Mouse (Mus musculus) retina, adult 2 months (tissue): ENCODE results near the gene Mex3b.

ENCODE experiments used
- DNase-seq: peaks from one replicate; pipeline ENCODE4 v3.0.0-alpha.2; 2012; ENCODE audit warnings: low read depth, low spot score

Gene Mex3b

DNA sequence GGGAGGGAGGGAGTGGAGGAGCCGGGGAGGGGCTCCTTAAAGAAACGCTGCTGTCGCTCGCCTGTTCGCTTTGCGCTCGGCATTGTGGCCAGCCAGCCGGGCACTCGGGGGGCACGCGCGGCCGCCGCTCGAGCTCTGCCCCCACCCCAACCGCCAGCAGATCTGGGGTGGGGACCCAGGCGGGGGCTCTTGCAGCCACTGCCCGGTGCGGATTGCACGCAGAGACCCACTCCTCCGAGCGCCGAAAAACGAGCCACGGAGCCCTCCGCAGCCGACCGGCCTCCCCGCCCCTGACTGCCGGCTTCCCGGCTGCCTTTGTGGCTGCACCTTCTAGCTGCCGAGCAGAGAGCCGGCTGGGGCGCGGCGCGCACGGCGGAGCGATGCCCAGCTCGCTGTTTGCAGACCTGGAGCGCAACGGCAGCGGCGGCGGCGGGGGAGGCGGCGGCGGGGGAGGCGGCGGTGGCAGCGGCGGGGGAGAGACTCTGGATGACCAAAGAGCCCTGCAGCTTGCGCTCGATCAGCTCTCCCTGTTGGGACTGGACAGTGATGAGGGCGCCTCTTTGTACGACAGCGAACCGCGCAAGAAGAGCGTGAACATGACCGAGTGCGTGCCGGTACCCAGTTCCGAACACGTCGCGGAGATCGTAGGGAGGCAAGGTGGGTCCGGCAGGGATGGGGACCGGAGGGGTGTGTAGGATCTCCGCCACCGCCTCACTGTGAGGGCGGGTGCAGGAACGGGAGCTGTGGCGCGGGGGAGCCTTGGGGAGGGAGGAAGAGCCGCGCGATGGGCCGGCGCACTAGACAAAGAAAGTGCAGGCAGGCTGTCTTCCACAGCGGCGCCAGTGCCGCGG lies at the start of gene Mex3b:
Gene Mex3b, plus strand, starts transcription at position 63 of the 851 bp plus-strand sequence.
- DNase-seq, result no peak

DNA sequence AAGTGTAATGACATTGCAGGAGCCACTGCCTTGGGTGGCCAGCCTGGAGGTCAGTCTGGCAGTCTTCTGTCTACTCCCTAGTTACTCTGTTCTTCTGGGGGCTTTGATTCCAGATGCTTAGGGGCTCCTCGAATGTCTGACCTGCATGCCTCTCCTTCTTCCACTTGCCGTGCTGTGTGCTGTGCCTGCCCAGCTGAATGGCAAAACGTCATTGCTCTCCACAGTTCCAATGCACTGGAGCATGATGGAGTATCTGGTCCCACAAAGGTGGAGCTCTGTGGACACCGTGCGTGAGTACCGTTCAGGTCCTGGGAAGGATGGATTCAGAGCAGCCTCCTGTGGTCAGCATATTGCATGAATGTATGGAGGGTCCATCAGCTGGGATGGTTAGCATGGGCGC lies 47.6 kb upstream of the Mex3b start:
- no peak for DNase-seq

DNA sequence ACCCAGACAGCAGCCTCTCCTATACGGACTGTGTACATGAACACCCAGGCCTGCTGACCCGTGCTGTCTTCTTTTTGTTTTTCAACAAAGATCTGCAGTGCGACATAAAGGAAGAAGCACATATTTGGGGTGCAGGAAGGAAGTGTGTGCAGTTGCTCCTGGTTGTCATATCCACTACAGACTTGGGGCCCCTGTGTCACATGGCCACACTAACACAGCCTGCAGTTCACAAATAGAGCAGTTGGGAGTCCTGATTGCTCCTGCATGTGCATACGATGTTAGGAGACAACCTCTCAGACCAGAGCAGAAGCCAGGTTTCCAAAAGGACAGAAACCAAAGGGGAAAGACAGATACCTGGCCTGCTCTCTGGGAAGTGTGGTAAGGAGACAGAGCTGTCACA lies 46.5 kb upstream of the Mex3b start:
- DNase-seq, result no peak

DNA sequence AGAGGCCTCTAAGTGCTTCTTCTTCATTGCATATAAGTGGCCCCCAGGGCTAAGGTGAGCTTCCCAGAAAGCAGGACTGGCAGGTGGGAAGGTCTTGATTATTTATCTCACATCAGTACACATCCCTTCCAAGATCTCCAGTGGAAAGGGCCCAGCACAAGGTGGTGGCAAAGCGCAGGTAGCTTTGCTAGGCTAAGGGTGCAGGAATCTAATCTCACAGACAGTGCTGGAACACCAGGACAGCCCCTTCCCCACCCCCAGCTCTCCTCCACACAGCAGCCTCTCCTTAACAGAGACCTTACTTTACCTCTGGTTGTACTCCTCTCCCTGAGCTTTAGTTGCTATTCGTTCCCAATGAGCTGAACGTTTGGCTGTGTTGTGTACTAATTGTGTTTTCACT lies 45.6 kb upstream of the Mex3b start:
- DNase-seq, result no peak

DNA sequence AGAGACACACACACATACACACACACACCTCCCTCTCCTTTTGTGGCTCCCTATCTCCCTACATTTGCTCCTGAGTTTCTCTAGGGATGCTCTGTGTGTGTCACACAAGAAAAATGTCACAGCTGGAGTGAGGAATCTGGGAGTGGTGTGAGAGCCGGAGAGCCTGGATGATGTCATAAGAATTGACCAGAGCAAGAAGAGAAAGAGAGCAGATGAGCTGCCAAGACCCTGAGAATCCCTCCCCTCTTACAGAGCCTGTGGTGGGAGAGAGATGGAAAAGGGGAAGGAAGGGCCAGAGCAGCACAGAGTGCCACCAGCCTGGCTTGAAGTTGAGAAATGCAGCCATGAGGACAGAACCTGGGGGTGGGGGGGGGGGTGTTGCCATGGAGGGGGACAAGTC lies 44.6 kb upstream of the Mex3b start:
- DNase-seq, result no peak

DNA sequence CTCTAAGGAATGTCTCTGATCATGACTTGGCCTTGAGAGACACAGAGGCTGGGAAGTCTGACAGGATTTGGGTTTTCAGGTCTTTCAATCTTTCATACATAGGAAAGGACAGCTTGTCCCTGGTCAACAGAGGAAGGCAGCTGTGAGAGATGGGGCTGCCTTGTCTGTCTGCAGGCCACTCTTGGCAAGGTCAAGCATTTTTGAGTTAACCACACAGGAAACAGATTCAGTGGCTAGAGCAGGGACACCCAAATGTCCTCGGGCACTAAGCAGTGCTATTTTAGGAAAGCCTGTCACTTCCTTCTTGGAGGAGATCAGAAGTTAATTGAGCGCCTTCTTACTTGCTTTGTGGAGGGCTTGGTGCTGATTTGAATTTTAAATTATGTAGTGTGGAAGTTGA lies 38.9 kb upstream of the Mex3b start:
- no peak for DNase-seq

DNA sequence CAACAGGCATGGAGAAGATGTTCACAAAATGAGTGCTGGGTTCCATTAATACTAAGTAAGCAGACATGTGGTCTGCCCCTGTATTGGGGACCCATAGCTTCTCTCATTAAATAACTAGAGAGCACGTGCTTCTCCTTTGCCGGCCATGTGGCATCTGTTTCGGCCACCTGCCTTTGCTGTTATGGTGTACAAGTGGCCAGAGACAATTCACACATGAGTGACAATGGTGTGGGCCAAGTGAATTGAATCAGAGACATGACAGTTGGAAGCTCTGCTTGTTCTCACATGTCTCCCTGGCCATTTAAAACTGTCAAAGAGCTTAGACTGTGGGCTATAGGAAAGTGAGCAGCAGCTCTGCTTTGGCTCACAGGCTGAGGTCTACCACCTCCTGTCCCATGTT lies 37.6 kb upstream of the Mex3b start:
- DNase-seq, result no peak

DNA sequence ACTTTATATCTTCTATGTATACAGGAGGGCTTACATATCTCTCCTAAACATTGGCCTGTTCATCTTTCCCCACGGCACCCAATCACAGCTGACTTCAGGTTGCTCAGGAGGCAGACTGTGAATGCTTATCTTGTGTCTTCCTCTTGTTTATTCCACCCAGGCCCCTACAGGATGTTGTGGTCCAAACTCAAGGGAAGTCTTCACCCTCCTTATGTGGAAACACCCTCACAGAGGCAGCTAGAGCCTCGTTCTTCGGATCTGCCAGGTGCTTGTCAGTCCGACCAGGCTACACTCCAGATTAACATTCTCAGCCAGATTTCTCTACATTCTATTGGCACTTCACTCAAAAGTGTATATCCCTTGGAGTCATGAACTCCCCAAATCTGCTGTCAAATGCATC lies 32.7 kb upstream of the Mex3b start:
- no peak for DNase-seq

DNA sequence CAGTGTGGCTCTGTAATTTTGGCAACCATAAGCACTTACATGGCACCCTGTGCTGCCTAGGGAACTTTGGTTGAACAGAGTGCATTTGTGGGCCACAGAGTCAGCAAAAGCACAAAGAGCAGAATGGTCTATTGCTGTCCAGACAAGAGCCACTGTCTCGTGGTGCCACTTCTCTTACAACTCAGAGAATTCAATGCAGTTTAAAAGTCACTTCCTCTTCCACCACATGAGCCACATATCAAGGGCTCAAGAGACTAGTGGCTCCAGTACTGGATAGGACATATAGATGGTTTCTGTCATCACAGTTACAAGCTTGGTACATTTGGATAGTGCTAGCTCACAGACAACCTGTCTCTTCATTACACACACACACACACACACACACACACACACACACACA lies 28.7 kb upstream of the Mex3b start:
- DNase-seq, result no peak

DNA sequence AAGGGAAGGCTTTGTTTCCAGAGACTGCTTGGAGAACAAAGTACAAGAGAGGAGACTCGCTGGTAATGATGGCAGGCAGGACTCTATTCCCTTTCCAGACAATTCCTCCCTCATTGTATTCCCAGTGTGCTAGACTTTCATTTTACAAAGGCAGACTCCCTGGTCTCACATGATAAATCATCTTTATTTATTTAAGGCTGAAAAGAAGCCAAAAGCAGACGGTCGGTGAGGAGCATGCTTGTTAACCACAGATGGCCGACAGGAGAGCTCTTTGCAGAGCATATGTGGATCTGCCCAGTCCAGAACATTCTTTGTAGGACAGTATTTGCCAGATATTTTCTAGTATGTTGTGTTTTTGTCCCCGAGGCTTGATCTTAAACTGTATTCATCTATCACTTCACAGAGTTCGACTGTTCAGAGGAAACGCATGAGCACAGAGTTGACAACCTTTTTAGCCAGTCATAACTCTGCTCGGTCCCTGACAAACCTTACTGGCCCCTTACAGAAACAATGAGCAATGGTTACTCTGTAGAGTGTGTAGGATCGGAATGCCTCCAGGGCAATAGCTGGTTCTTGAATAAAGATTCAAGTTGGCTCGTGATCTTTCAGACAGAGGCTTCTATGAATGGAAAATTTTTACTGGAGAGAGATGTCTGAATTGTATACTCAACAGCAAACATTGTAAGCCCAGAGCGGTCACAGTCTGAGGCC lies 28.0 kb upstream of the Mex3b start:
- no peak for DNase-seq

DNA sequence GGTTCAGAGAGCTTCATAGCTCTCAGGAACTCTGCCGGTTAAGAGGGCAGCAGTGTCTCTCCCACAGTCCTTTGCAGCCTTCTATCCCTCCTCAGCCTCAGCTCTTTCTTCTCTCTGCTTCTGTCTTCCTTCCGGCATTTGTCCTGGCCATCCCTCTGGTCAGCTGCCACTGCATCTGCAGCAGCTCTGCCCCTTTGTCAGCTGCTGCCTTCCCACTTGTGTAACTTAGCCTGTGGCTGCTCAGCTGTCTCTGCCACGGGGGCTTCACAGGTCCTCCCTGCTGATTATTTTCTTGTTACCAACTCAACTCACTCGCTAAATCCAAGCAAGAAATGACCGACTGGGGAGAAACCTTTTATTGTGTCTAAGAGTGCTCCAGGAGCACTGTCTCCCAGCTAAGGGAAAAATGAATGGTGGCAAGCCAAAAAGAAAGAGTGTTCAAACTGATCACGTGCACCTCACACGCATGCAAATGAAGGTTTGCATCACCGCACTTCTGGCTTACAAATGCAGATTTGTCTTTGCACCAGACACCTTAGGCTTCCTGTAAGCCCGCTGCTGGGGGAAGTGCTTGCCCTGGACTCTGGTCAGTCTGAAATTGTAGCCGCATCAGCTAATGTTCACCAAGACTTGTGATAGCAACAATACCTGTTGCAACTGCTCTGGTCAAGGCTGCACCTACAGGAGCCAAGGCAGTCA lies 24.8 kb upstream of the Mex3b start:
- DNase-seq, result no peak

DNA sequence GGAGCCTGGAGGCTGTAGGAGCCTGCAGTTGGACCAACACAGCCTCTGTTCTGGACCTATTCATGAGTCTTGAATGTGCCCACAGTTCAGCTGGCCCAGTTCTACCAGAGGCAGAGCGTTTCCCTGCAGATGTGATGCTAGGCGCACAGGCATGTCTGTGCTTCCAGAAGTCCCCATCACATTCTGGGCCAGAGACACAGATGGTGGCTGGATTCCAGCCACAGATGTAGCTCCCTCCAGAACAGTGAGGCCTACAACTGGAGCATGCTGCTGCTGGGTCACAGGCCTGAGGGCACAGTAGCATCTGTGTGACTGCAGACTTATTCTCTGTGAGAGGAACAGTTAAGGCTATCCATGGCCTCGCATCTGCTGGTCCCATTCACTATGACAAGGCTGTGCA lies 16.4 kb upstream of the Mex3b start:
- DNase-seq, result no peak

DNA sequence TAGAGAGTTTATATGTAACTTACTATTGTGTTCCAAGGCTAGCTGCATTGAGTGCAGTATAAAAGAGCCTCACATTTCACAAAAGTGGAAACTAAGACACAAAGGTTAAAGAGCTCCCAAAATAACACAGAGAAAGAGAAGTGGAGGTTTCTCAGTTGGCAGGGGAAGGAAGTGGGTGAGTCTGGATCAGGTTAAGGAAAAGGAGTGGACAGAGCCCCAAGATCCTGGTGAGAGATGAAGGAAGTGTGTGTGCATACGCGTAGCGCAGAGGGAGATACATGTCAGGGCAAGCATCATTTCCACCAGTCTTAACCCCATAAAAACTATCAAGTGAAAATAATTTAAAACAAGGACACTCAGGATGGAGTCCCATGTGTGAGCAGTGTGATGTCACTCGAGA lies 15.5 kb upstream of the Mex3b start:
- DNase-seq, result no peak

DNA sequence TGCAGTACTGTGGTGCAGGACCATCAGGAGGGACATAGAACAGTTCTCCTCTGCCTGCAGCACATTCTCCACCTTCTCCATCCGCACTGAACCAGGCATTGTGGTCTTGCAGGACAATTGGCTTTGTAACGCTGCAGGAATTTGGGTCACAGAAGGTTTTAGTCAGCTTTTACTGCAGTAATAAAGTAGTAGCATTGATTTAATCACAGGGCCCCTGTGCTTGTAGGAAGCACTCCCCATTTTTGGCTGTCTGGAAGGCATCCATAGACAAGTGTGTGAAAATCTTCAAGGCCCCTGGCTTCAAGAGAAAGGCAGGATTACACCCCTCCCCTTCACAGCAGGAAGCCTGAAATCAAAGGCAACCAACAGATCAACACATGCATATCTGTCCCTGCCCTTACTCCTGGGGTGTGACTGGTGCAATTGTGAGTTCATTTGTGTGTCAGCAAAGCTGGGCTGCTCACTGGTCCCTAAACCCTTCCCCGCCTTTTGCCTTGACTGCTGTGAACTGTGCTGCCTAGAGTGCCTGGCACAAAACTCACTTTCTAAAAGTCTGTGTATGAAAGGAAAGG lies 12.9 kb upstream of the Mex3b start:
- no peak for DNase-seq

DNA sequence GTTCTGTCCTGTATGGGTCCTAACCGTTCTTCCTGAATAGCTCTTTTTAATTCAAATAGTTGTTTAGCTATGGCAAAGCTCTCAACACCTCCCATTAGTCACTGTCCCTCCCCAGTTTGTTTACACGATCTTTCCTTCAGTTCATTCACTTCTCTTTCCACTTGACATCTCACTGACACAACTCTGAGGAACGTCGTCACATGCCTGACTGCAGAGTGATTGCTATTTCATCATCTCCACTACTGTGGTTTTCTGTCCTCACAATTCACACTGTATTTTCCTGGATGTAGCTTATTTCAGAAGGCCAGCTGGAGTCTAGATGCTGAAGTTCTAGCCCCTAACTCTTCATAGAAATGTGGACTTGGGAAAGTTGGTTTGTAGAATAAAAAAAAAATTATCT lies 8.5 kb upstream of the Mex3b start:
- DNase-seq, result no peak

DNA sequence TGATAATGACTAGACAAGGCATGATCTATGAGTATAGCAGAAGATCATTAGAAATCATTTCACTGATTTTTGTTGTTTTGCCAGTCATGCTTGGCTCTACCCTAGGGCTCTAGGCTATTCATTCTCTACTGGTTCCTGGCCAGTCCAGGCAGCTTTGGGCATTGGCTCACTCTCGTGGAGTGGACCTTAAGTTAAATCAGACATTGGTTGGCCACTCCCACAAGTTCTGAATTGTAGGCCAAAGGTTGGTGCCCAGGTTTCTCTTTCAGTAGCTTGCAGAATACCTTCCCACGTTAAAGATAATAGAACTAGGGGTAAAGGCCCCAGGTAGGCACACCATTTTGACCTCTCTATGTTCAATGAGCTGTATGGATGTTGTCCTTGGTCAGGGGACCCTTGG lies 6.5 kb upstream of the Mex3b start:
- no peak for DNase-seq

DNA sequence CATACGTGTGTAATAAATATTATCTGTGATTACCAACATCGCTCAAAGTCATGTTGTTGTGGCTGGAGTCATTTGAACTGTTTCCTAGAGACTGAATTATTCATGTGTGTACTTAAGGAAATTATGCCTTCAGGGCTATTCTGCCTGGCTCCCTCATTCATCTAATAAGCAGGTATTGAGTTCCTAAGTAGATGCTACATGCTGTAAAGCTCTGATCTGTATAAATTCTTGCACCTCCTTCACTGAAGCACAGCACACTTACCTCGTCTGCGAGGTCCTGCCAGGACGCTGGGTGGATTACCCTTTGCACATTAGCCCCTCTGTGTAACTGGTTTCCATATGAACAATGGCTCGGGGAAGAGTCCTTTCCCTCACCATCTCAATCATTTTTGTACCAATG lies 3.8 kb upstream of the Mex3b start:
- DNase-seq, result no peak

DNA sequence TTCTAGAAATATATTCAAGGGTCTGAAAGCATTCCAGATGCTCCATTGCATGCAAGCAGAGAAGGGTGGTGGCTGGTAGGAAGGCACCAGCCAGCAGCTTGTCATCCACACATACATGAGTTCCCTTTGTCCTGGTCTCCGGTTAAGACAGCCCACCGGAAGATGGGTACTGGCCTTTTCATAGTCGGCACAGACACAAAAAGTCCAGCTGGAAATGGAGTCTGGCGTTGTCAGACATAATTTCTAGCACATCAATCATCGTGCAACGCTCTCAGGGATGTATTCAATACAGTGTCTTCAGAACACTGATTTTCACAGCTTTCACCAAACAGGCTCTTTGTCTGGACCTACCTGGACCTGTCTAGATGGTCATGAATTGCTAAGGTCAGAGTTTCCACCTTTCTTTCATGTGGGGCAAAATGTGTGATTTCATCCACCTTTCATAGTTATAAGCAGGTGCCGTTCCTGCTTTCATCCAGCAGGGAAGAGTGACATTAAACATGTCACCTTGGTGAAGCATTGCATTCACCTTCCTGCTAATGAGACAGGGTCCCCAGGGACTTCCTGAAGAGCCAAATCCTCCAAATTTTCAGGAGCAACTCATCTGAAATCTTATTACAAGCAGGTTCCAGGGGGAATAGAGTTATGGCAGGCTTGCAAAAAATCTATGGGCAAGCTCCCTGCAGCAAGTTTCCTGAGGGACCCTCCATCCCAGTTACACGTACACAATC lies 2.7 kb upstream of the Mex3b start:
- DNase-seq, result no peak

DNA sequence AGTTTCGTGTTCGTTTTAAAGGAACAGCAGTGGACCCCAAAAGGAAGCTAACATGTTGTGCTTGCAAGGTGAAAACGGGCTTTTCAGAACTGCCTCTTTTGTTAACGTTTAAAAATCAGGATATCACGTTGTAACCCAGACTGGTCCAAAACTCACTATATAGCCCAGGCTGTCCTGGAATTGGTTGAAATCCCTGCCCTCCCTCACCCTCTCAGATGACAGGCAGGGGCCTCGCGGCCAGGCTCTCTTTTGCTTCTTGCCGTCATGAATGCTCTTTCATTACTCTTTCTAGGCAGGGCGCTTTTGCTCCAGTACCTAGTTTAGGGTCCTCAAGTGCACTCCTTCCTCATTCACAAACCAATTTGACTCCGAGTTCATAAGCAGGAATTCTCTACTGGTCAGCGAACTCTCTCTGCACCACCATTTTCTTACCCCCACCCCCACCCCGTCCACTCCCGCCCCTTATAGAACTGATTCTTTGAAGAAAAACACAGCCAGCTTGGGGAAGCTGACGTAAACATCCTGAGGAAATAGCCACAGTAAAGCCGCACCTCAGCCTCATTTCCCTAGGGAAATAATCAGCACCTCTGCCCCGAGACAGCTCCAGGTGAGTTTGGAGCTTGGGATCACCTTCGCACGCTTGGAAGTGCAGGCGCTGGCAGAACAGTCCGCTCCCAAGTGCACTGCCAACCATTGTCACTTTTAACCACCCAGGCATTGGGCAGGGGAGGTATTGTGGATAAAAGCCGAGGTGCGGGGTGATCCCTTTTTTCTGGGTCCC lies 2.0 kb upstream of the Mex3b start:
- DNase-seq, result no peak

DNA sequence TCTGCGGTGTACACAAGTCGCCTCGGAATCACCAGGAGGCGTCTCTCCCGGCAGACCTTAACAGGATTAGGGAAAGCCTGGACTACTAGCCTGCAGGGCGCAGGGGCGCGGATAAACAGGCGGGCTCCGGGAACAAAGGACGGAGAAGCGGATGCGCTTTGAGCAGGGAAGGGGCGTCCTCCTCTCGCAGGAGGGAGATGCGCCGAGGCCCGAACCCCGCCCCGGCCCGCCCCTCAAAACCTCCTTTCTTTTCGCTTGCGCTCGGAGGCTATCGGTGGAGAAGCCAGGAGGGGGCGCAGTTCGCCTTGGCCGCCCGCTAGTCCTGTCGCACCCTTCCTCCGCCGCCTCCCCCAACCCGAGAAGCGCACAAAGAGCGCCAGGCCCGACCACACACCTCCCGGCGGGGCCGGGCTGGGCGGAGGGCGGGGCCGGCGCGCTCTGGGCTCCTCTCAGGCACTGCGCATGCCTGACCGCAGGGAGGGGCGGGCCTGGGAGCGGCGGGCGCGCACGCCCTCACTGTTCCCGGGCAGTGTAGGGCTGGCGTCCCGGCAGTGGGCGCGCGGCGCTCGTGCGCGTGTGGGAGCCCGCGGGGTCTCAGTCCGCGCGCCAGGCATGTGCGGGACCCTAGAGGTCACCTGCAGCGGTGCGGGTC lies 1.2 kb upstream of the Mex3b start:
- DNase-seq, result peak; percentile 90
